Mouse (Mus musculus): ENCODE measurements around the gene Cox4i2. TPM values are rescaled to one million over a fixed set of nuclear protein-coding genes. Genes with fewer than 3 reads are reported as not detected.

Cox4i2 gene
- 18.9 and 20.8 TPM in 2 replicates for polyA plus RNA-seq (2016; fragmentation: Nextera tagmentation; extraction: Ambion mirVana)

- 2% methylated on average over 30 of the region's 30 CpGs for WGBS
- Histone ChIP-seq H3K4me3 (peak within 1 kb of the TSS; percentile 43), H3K36me3 (no peaks in the 10 kb centered on the region), H3K9ac (peak within 1 kb of the TSS; percentile 55), H3K9me3 (replicated peaks) (no peaks in the 10 kb centered on the region), H3K27me3 (replicated peaks) (peaks cover 2% of the 10 kb centered on the region; the same call in 1 of the 2 replicates), H3K27ac (ENCODE audit: poor library complexity, severe bottlenecking) (no peak within 1 kb of the TSS), H3K4me1 (replicated peaks) (peaks cover 28% of the 10 kb centered on the region), H3K4me2 (peak within 1 kb of the TSS; percentile 81)
- 0 out of 2 replicates have a peak, but pooled peaks have one; percentile 20 for ATAC-seq (ENCODE audit: insufficient number of reproducible peaks, low FRiP score)
Observed at GRCm38 (mm10) chr2:152753944-152754711, at the start of gene Cox4i2. Gene Cox4i2, plus strand, starts transcription at chr2:152754173.

GRCm38 (mm10) chr2:152704256-152704605 is 49.7 kb upstream of the Cox4i2 start:
- no peak overlapping the region for H3K9ac ChIP-seq
- H3K4me2 ChIP-seq: no peak overlapping the region
- no peaks in the 10 kb centered on the region for H3K27me3 ChIP-seq (replicated peaks)
- peaks cover 70% of the 10 kb centered on the region for H3K36me3 ChIP-seq
- no peak for ATAC-seq (ENCODE audit: insufficient number of reproducible peaks, low FRiP score)
- no peak overlapping the region for H3K4me3 ChIP-seq
- H3K27ac ChIP-seq (ENCODE audit: poor library complexity, severe bottlenecking): no peak overlapping the region
- WGBS: 81% methylated on average over 5 of the region's 5 CpGs
- H3K4me1 ChIP-seq (replicated peaks): peaks cover 34% of the 10 kb centered on the region
- no peaks in the 10 kb centered on the region for H3K9me3 ChIP-seq (replicated peaks)

DNA sequence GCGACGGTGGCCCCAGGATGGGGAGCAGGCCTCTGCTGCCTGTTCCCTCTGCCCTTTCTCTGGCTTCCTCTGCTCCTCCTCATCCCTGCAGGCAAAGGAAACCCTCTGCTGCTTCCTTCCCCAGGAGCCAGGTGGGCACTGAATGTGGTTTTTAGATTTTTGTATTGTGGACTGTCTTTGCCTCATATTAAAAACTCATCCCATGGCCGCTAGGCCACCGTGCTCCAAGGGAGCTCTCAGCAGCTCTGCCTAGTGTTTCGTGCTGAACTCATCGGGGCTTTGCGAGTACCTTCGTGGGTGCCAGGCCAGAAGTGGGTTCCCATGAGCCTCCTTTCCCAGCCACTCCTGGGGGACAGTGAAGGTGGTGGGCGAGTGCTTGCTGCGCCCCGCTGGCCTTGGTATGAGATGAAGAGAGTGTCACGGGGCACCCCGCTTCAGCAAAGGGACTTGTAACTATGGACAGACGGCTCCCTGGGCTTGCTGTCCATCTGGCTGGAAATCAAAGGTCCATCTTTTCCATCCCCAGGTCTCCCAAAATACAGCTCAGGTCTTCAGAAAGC is 49.1 kb upstream of the Cox4i2 start:
- 88% methylated on average over 14 of the region's 14 CpGs for WGBS
- Histone ChIP-seq H3K27ac (ENCODE audit: poor library complexity, severe bottlenecking) (peak overlapping the region; percentile 90; the same call in 1 of the 2 replicates), H3K9me3 (replicated peaks) (no peaks in the 10 kb centered on the region), H3K36me3 (peaks cover 63% of the 10 kb centered on the region), H3K4me1 (replicated peaks) (peaks cover 31% of the 10 kb centered on the region), H3K27me3 (replicated peaks) (no peaks in the 10 kb centered on the region), H3K4me2 (no peak overlapping the region), H3K4me3 (no peak overlapping the region), H3K9ac (no peak overlapping the region)
- no peak for ATAC-seq (ENCODE audit: insufficient number of reproducible peaks, low FRiP score)

- peak overlapping the region; percentile 90 for H3K27ac ChIP-seq (ENCODE audit: poor library complexity, severe bottlenecking)
- no peak overlapping the region for H3K4me2 ChIP-seq
- ATAC-seq (ENCODE audit: insufficient number of reproducible peaks, low FRiP score): peak; percentile 29; the same call in 1 of the 2 replicates
- no peaks in the 10 kb centered on the region for H3K9me3 ChIP-seq (replicated peaks)
- no peak overlapping the region for H3K4me3 ChIP-seq
- WGBS: 73% methylated on average over 22 of the region's 22 CpGs
- no peaks in the 10 kb centered on the region for H3K27me3 ChIP-seq (replicated peaks)
- H3K4me1 ChIP-seq (replicated peaks): peaks cover 31% of the 10 kb centered on the region
- peak overlapping the region; percentile 39 for H3K9ac ChIP-seq
- peaks cover 51% of the 10 kb centered on the region for H3K36me3 ChIP-seq
Observed at GRCm38 (mm10) chr2:152705993-152706571, 47.9 kb upstream of the Cox4i2 start.

- peaks cover 31% of the 10 kb centered on the region for H3K4me1 ChIP-seq (replicated peaks)
- H3K9me3 ChIP-seq (replicated peaks): no peaks in the 10 kb centered on the region
- peak overlapping the region; percentile 78 for H3K4me2 ChIP-seq
- no peak for ATAC-seq (ENCODE audit: insufficient number of reproducible peaks, low FRiP score)
- H3K9ac ChIP-seq: peak overlapping the region; percentile 81
- WGBS: 6% methylated on average over 7 of the region's 7 CpGs
- H3K27me3 ChIP-seq (replicated peaks): no peaks in the 10 kb centered on the region
- peak overlapping the region; percentile 51 for H3K4me3 ChIP-seq
- peak overlapping the region; percentile 90 for H3K27ac ChIP-seq (ENCODE audit: poor library complexity, severe bottlenecking)
- peaks cover 40% of the 10 kb centered on the region for H3K36me3 ChIP-seq
Observed at GRCm38 (mm10) chr2:152707186-152707585, 46.8 kb upstream of the Cox4i2 start.

DNA sequence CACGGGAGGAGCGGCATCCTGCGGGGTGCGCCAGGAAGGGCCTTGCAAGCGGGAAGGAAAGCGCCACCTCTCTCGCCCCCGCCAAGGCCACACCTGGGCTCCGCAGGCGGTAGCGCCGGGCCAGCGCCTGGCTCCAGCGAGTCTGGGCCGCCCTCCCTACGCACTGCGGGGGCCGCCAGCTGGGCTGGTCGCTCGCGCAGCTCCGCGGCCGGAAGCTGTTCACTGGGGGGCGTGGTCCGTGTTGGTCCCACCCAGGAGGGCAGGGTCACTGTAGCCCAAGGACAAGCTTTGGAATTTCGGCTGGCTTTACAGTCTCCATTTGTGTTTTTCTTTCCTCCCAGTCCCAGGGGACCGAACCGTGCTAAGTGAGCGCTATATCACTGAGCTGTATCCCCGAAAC is 46.3 kb upstream of the Cox4i2 start:
- H3K4me1 ChIP-seq (replicated peaks): peaks cover 31% of the 10 kb centered on the region
- H3K27me3 ChIP-seq (replicated peaks): no peaks in the 10 kb centered on the region
- peak; percentile 93 for ATAC-seq (ENCODE audit: insufficient number of reproducible peaks, low FRiP score)
- WGBS: 3% methylated on average over 30 of the region's 31 CpGs
- peaks cover 36% of the 10 kb centered on the region for H3K36me3 ChIP-seq
- peak overlapping the region; percentile 90 for H3K27ac ChIP-seq (ENCODE audit: poor library complexity, severe bottlenecking)
- peak overlapping the region; percentile 51 for H3K4me3 ChIP-seq
- no peaks in the 10 kb centered on the region for H3K9me3 ChIP-seq (replicated peaks)
- H3K4me2 ChIP-seq: peak overlapping the region; percentile 78
- peak overlapping the region; percentile 81 for H3K9ac ChIP-seq

GRCm38 (mm10) chr2:152709066-152709465 is 44.9 kb upstream of the Cox4i2 start:
- Histone ChIP-seq H3K4me2 (no peak overlapping the region), H3K9ac (no peak overlapping the region), H3K4me3 (no peak overlapping the region), H3K9me3 (replicated peaks) (no peaks in the 10 kb centered on the region), H3K36me3 (peaks cover 23% of the 10 kb centered on the region), H3K4me1 (replicated peaks) (peaks cover 31% of the 10 kb centered on the region), H3K27me3 (replicated peaks) (no peaks in the 10 kb centered on the region), H3K27ac (ENCODE audit: poor library complexity, severe bottlenecking) (no peak overlapping the region)
- no peak for ATAC-seq (ENCODE audit: insufficient number of reproducible peaks, low FRiP score)
- WGBS: 75% methylated on average over 5 of the region's 5 CpGs

DNA sequence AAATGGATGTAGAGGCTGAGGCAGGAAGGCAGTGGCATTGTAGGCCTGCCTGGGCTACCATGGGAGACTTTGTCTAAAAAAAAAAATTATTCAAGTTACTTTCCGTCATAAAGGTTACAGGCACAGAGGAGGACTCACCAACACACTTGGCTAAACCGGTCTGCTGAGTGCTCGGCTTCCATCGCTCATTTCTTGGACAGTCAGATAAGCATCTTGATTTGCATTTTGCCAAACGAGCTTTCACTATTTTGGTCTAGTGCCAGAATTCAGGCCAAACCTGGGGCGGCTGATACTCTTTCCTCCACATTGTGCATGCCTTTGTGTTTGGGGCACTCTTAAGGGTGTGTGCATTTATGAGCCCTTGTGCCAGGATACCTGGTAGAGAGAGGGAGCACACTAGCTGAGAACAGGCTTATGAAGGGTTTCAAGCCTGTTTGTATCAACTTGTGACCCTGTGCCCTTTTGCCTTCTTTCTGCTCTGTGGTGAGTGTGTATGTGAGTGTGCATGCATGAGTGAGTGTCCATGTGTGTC is 37.7 kb upstream of the Cox4i2 start:
- Histone ChIP-seq H3K4me3 (no peak overlapping the region), H3K36me3 (no peaks in the 10 kb centered on the region), H3K9me3 (replicated peaks) (no peaks in the 10 kb centered on the region), H3K27me3 (replicated peaks) (no peaks in the 10 kb centered on the region), H3K4me1 (replicated peaks) (no peaks in the 10 kb centered on the region), H3K27ac (ENCODE audit: poor library complexity, severe bottlenecking) (no peak overlapping the region), H3K4me2 (no peak overlapping the region), H3K9ac (no peak overlapping the region)
- ATAC-seq (ENCODE audit: insufficient number of reproducible peaks, low FRiP score): no peak
- 64% methylated on average over 6 of the region's 6 CpGs for WGBS

DNA sequence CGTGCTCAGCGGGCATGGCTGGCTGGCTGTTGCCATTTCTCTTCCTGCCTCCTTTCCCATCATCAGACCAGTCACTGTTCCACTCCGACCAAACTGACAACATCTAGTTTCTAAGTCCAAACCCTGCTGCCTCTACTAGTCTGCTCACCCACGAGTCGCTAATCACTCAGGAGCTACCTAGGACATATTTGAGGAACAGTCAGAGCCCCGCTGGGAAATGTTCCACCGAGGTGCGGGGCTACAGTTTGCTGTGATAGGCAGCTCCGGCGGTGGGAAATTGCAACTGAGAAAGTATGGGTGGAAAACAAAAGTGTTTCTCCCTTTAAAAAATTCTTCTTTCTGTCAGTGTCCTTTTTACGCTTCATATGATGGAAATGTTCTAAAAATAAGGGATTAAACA is 36.3 kb upstream of the Cox4i2 start:
- H3K36me3 ChIP-seq: no peaks in the 10 kb centered on the region
- H3K9ac ChIP-seq: no peak overlapping the region
- H3K4me2 ChIP-seq: no peak overlapping the region
- no peaks in the 10 kb centered on the region for H3K27me3 ChIP-seq (replicated peaks)
- no peak overlapping the region for H3K4me3 ChIP-seq
- no peak overlapping the region for H3K27ac ChIP-seq (ENCODE audit: poor library complexity, severe bottlenecking)
- ATAC-seq (ENCODE audit: insufficient number of reproducible peaks, low FRiP score): no peak
- H3K4me1 ChIP-seq (replicated peaks): no peaks in the 10 kb centered on the region
- WGBS: 64% methylated on average over 11 of the region's 11 CpGs
- no peaks in the 10 kb centered on the region for H3K9me3 ChIP-seq (replicated peaks)

GRCm38 (mm10) chr2:152718076-152718475 is 35.9 kb upstream of the Cox4i2 start:
- 0 out of 2 replicates have a peak, but pooled peaks have one; percentile 15 for ATAC-seq (ENCODE audit: insufficient number of reproducible peaks, low FRiP score)
- H3K9me3 ChIP-seq (replicated peaks): no peaks in the 10 kb centered on the region
- H3K4me3 ChIP-seq: no peak overlapping the region
- H3K27me3 ChIP-seq (replicated peaks): no peaks in the 10 kb centered on the region
- no peak overlapping the region for H3K9ac ChIP-seq
- no peaks in the 10 kb centered on the region for H3K4me1 ChIP-seq (replicated peaks)
- no peak overlapping the region for H3K4me2 ChIP-seq
- 45% methylated on average over 6 of the region's 6 CpGs for WGBS
- H3K27ac ChIP-seq (ENCODE audit: poor library complexity, severe bottlenecking): no peak overlapping the region
- no peaks in the 10 kb centered on the region for H3K36me3 ChIP-seq
